Mouse (Mus musculus) olfactory bulb, adult 2 months (tissue): ENCODE results near the gene Gpr161.

ENCODE experiments used
- CTCF ChIP-seq: fragments of 200-500 bp; IDR thresholded peaks from 2 replicates; pipeline ENCODE4 v1.5.1; 2012; ENCODE audit warnings: low read depth, mild to moderate bottlenecking, low read length, moderate library complexity; ENCODE audit not compliant: insufficient read depth
- POLR2A ChIP-seq: fragments of 200-500 bp; IDR thresholded peaks from 2 replicates; pipeline ENCODE4 v1.6.1; 2012; ENCODE audit warnings: mild to moderate bottlenecking, low read depth, low read length, moderate library complexity; ENCODE audit not compliant: insufficient read depth

DNA sequence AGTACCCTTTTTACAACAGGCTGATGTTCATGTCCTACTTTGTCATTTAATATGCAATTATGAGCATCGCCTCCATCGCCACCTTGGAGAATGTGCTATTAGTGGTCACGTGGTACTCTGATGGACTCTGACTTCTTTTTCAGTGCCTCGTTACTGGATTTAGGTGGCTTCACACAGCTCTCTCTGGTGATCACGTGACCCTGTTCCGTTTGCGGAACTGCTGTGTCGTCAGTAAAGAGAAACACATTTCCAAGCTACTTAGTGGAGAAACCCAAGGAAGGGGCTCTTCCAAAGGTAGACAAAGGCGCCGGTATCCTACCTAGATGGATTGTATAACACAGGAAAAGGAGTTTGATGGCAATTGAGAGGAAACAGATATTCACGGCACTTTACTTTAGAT, 12.6 kb downstream of the Gpr161 start:
- TF ChIP-seq CTCF (no peak), POLR2A (no peak)
